ENCODE assay signal across 16 mouse cellular contexts in the genomic region with DNA sequence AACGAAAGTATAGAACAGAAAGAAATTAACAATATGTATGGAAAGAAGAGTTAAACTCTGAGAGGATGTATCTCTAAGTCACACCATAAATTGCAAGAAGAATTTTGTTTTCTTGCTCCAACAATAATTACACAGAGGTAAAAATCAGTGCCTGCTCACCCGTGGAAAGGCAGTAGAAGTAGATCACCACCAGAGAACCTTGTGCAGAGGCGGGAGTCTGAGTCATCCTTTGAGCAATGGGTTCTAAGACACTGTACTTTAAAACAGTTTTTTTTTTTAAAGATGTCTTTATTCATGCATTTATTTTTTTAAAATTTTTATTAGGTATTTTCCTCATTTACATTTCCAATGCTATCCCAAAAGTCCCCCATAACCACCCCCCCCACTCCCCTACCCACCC.
"Had no signal": no experiment of that assay in that cellular context is flagged by ENCODE, and none has a peak within 500 bp of the region (broad histone marks: within the 10 kb centered on the region; RNA-seq: fewer than 3 reads in every experiment).

No protein-coding gene starts in this region.

- H3K27me3 ChIP-seq: midbrain, embryonic 12.5 days; neural tube, embryonic 13.5 days; neural tube, embryonic 15.5 days had no signal

- DNase-seq: lung, adult 18-20 months; lung, embryonic 14.5 days; lung, postnatal 10 days; lung, postnatal 4 days; midbrain, embryonic 14.5 days; retina, postnatal 1 day; right cerebral cortex, postnatal 14 days; right cerebral cortex, postnatal 4 days; spleen, adult 18-20 months; thymus, adult 18-20 months; thymus, postnatal 14 days; thymus, postnatal 36 days had no signal

- ATAC-seq: midbrain, embryonic 16.5 days had no signal
